Mouse (Mus musculus) Patski (cell line): ENCODE measurements around the gene Opa1. TPM values are rescaled to one million over a fixed set of nuclear protein-coding genes. Genes with fewer than 3 reads are reported as not detected.

Source experiments
- ATAC-seq: fragments of 100-300 bp; one replicate; pipeline ENCODE4 v1.8.0; 2021
- CTCF ChIA-PET: fragments of 350-600 bp; sonication (Branson Sonifier 250); formaldehyde crosslinking; loops from one replicate; lab custom pipeline; 2022; ENCODE audit warnings: inconsistent platforms; lab: Charles Lee
- POLR2A ChIA-PET: fragments of 350-600 bp; sonication (Branson Sonifier 250); formaldehyde crosslinking; loops from one replicate; lab custom pipeline; 2022; ENCODE audit warnings: antibody characterized with exemption, inconsistent platforms; lab: Charles Lee
- DNase-seq: peaks from one replicate; pipeline ENCODE4 v3.0.0-alpha.2; 2011; ENCODE audit warnings: low read depth, low spot score
- H3K27me3 ChIP-seq: fragments of 371-371 bp; one replicate; pipeline ENCODE4 v1.5.1; 2021
- CTCF ChIP-seq: fragments of 100-300 bp; IDR thresholded peaks from one replicate; pipeline ENCODE4 v1.5.1; 2021
- in situ Hi-C: fragments of 300-500 bp; cut with MboI; formaldehyde crosslinking; loops from 3 replicates; pipeline ENCODE4 v1.11.1; 2018; ENCODE audit warnings: low pct_unique_long_range_greater_than_20kb, mixed read lengths
- polyA plus RNA-seq: library from polyadenylated mRNA; unstranded; gene quantifications from one replicate; pipeline ENCODE4 v1.2.3, GENCODE M21; 2021

Gene Opa1
- polyA plus RNA-seq, result 56.8 TPM

- in situ Hi-C loops, result no loop called here
- ChIA-PET CTCF (no interaction called here), POLR2A (no interaction called here)
- DNase-seq (peak; percentile 80), ATAC-seq (peak; percentile 96)
- TF ChIP-seq CTCF, result no peak
- peaks cover 9% of the 10 kb centered on the region for H3K27me3 ChIP-seq
These were observed at the start of gene Opa1 for GRCm38 (mm10) chr16:29579167-29579786. TSS of gene Opa1 (plus strand) at chr16:29579334.

- CTCF ChIA-PET, result no interaction called here
- peaks cover 61% of the 10 kb centered on the region for H3K27me3 ChIP-seq
- no peak for DNase-seq
- no peak for ATAC-seq
- POLR2A ChIA-PET, result no interaction called here
- in situ Hi-C loops, result no loop called here
- TF ChIP-seq CTCF, result no peak
These were observed 45.5 kb upstream of the Opa1 start for GRCm38 (mm10) chr16:29533641-29534040.

- in situ Hi-C loops, result no loop called here
- DNase-seq (no peak), ATAC-seq (no peak)
- POLR2A ChIA-PET, result interaction anchor here (0.7 kb wide), 1 partner anchor 364 kb away, joined by 3 read pairs; no protein-coding TSS in a partner anchor
- TF ChIP-seq CTCF, result no peak
- peaks cover 65% of the 10 kb centered on the region for H3K27me3 ChIP-seq
- CTCF ChIA-PET, result no interaction called here
These were observed 43.3 kb upstream of the Opa1 start for GRCm38 (mm10) chr16:29535866-29536265.

GRCm38 (mm10) chr16:29536411-29537204 is 42.5 kb upstream of the Opa1 start:
- no peak for TF ChIP-seq CTCF
- peaks cover 67% of the 10 kb centered on the region for H3K27me3 ChIP-seq
- in situ Hi-C loops, result no loop called here
- DNase-seq (no peak), ATAC-seq (no peak)
- ChIA-PET POLR2A (interaction anchor here (0.7 kb wide), 1 partner anchor 365 kb away, joined by 3 read pairs; no protein-coding TSS in a partner anchor), CTCF (no interaction called here)

GRCm38 (mm10) chr16:29539906-29540305 is 39.2 kb upstream of the Opa1 start:
- ChIA-PET POLR2A (no interaction called here), CTCF (no interaction called here)
- DNase-seq (no peak), ATAC-seq (no peak)
- TF ChIP-seq CTCF, result no peak
- peaks cover 72% of the 10 kb centered on the region for H3K27me3 ChIP-seq
- in situ Hi-C loops, result no loop called here

GRCm38 (mm10) chr16:29541261-29541683 is 37.9 kb upstream of the Opa1 start:
- in situ Hi-C loops, result no loop called here
- ChIA-PET POLR2A (interaction anchor here (0.6 kb wide), 1 partner anchor 615 kb away, joined by 3 read pairs; no protein-coding TSS in a partner anchor), CTCF (no interaction called here)
- DNase-seq, result no peak
- no peak for TF ChIP-seq CTCF
- no peak for ATAC-seq
- H3K27me3 ChIP-seq, result peaks cover 69% of the 10 kb centered on the region

- no peak for ATAC-seq
- TF ChIP-seq CTCF, result no peak
- peaks cover 64% of the 10 kb centered on the region for H3K27me3 ChIP-seq
- DNase-seq, result no peak
- CTCF ChIA-PET, result no interaction called here
- POLR2A ChIA-PET, result no interaction called here
- in situ Hi-C loops, result no loop called here
These were observed 34.3 kb upstream of the Opa1 start, which contains the start of gene Atp13a4 for GRCm38 (mm10) chr16:29544829-29545228. TSS of gene Atp13a4 (minus strand) at chr16:29544864.

- no peak for ATAC-seq
- no peak for TF ChIP-seq CTCF
- peaks cover 53% of the 10 kb centered on the region for H3K27me3 ChIP-seq
- DNase-seq, result no peak
- POLR2A ChIA-PET, result no interaction called here
- CTCF ChIA-PET, result interaction anchor here (1.6 to 2.2 kb wide), 2 partner anchors 108 to 721 kb away, joined by 4 to 13 read pairs; no protein-coding TSS in a partner anchor
- in situ Hi-C loops, result loop anchor here (5.0 kb wide), 3 partner anchors 102 to 962 kb away; no protein-coding TSS in a partner anchor
These were observed 19.5 kb upstream of the Opa1 start for GRCm38 (mm10) chr16:29559667-29560066.

GRCm38 (mm10) chr16:29560454-29560853 is 18.7 kb upstream of the Opa1 start:
- ATAC-seq (no peak), DNase-seq (no peak)
- in situ Hi-C loops, result no loop called here
- H3K27me3 ChIP-seq, result peaks cover 55% of the 10 kb centered on the region
- TF ChIP-seq CTCF, result no peak
- ChIA-PET CTCF (interaction anchor here (0.7 to 2.2 kb wide), 3 partner anchors 109 to 722 kb away, joined by 3 to 13 read pairs (median 4); no protein-coding TSS in a partner anchor), POLR2A (no interaction called here)

- DNase-seq (peak; percentile 6), ATAC-seq (no peak)
- peaks cover 54% of the 10 kb centered on the region for H3K27me3 ChIP-seq
- TF ChIP-seq CTCF, result peak; percentile 58
- POLR2A ChIA-PET, result no interaction called here
- in situ Hi-C loops, result no loop called here
- CTCF ChIA-PET, result interaction anchor here (0.7 to 2.2 kb wide), 3 partner anchors 110 to 722 kb away, joined by 3 to 13 read pairs (median 4); no protein-coding TSS in a partner anchor
These were observed 18.3 kb upstream of the Opa1 start for GRCm38 (mm10) chr16:29560869-29561268.
